Mouse (Mus musculus): ENCODE measurements around the gene Rac3.

DNA sequence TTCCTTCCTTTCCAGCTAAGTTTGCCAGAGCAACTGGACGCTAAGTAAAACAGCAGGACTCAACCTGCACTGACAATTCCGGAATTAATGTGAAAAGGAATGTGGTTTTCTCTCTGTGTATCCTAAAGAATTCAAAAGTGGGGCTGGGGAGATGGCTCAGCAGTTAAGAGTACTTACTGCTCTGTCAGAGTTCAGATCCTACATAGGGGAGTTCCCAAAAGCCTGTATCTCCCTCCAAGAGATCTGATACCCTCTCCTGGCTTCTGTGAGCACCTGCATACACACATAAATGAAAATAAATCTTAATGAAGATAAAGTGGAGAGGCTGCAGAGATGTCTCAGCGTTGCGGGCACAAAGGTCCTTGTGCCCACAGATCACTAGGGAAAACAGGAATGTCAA lies 30.3 kb downstream of the Rac3 start:
- TF ChIP-seq POLR2A (IDR thresholded peaks at IDR 0.05; ENCODE audit: borderline replicate concordance, low read depth, low read length) (no peak), CTCF (IDR thresholded peaks at IDR 0.05; ENCODE audit: low read depth, low read length) (no peak)
